Mouse (Mus musculus): Measurements from ENCODE around the gene Ubtf. TPM values are rescaled to one million over a fixed set of nuclear protein-coding genes. Genes with fewer than 3 reads are reported as not detected.
A peak's percentile ranks its signal among the peaks of the same experiment; 100 is the strongest.

Ubtf gene
- total RNA-seq, 2 experiments from 2014 or later, result 131 to 141 TPM

- H3K27ac ChIP-seq, result no peak within 1 kb of the TSS
- intact Hi-C loops (cut with DNase I), result loop anchor here (5.0 kb wide), 2 partner anchors 111 to 166 kb away; partner anchors contain the start of genes Ppy and Tmem101
- no peak within 1 kb of the TSS for H3K4me3 ChIP-seq
- no peak for DNase-seq (ENCODE audit: extremely low spot score in 1 of 2, low spot score in 2 of 2)
- no peak for TF ChIP-seq CTCF (IDR thresholded peaks at IDR 0.05)
These were observed 50.9 kb downstream of the Ubtf start, which contains the start of gene Asb16 for GRCm38 (mm10) chr11:102268520-102269244. Asb16 (plus strand) TSS chr11:102268743.

GRCm38 (mm10) chr11:102267480-102267879 is 52.1 kb downstream of the Ubtf start:
- intact Hi-C loops (cut with DNase I), result loop anchor here (5.0 kb wide), 2 partner anchors 110 to 165 kb away; partner anchors contain the start of genes Ppy and Tmem101
- TF ChIP-seq CTCF (IDR thresholded peaks at IDR 0.05), result peak; percentile 77
- no peak overlapping the region for H3K27ac ChIP-seq
- H3K4me3 ChIP-seq, result no peak overlapping the region
- DNase-seq (ENCODE audit: extremely low spot score in 1 of 2, low spot score in 2 of 2), result peak; percentile 70 to 72

- no peak for DNase-seq (ENCODE audit: extremely low spot score in 1 of 2, low spot score in 2 of 2)
- intact Hi-C loops (cut with DNase I), result loop anchor here (5.0 kb wide), 2 partner anchors 109 to 164 kb away; partner anchors contain the start of genes Ppy and Tmem101
- no peak for TF ChIP-seq CTCF (IDR thresholded peaks at IDR 0.05)
- no peak overlapping the region for H3K27ac ChIP-seq
- no peak overlapping the region for H3K4me3 ChIP-seq
These were observed 52.7 kb downstream of the Ubtf start for GRCm38 (mm10) chr11:102266631-102267355.

GRCm38 (mm10) chr11:102265816-102266215 is 53.7 kb downstream of the Ubtf start:
- no peak for TF ChIP-seq CTCF (IDR thresholded peaks at IDR 0.05)
- no peak for DNase-seq (ENCODE audit: extremely low spot score in 1 of 2, low spot score in 2 of 2)
- H3K4me3 ChIP-seq, result no peak overlapping the region
- H3K27ac ChIP-seq, result no peak overlapping the region
- intact Hi-C loops (cut with DNase I), result loop anchor here (5.0 kb wide), 2 partner anchors 109 to 164 kb away; partner anchors contain the start of genes Ppy and Tmem101

GRCm38 (mm10) chr11:102263211-102263610 is 56.3 kb downstream of the Ubtf start:
- no peak overlapping the region for H3K27ac ChIP-seq
- intact Hi-C loops (cut with DNase I), result no loop called here
- no peak for TF ChIP-seq CTCF (IDR thresholded peaks at IDR 0.05)
- no peak for DNase-seq (ENCODE audit: extremely low spot score in 1 of 2, low spot score in 2 of 2)
- H3K4me3 ChIP-seq, result no peak overlapping the region

- Histone ChIP-seq H3K4me3 (no peak overlapping the region), H3K27ac (no peak overlapping the region)
- peak; percentile 11; the same call in 1 of the 2 replicates for TF ChIP-seq CTCF (IDR thresholded peaks at IDR 0.05)
- intact Hi-C loops (cut with DNase I), result no loop called here
- no peak for DNase-seq (ENCODE audit: extremely low spot score in 1 of 2, low spot score in 2 of 2)
These were observed 61.0 kb downstream of the Ubtf start for GRCm38 (mm10) chr11:102258521-102258920.

- H3K4me3 ChIP-seq, result no peak overlapping the region
- H3K27ac ChIP-seq, result no peak overlapping the region
- TF ChIP-seq CTCF (IDR thresholded peaks at IDR 0.05), result no peak
These were observed 61.4 kb downstream of the Ubtf start for GRCm38 (mm10) chr11:102258095-102258494.

GRCm38 (mm10) chr11:102257514-102257913 is 62.0 kb downstream of the Ubtf start:
- peak in 1 of 2 experiments; percentile 20 for DNase-seq (ENCODE audit: extremely low spot score in 1 of 2, low spot score in 2 of 2)
- intact Hi-C loops (cut with DNase I), result no loop called here

More at GRCm38 (mm10) chr11:102258095-102258494, 61.4 kb downstream of the Ubtf start:
- intact Hi-C loops (cut with DNase I), result no loop called here
- no peak for DNase-seq (ENCODE audit: extremely low spot score in 1 of 2, low spot score in 2 of 2)

More at GRCm38 (mm10) chr11:102257514-102257913, 62.0 kb downstream of the Ubtf start:
- Histone ChIP-seq H3K27ac (no peak overlapping the region), H3K4me3 (no peak overlapping the region)
- peak; percentile 41 for TF ChIP-seq CTCF (IDR thresholded peaks at IDR 0.05)

Other genes with a start within 250 kb of the Ubtf start
- gene Mpp2, start 231.2 kb downstream of the Ubtf start, total RNA-seq (2021), result 100 to 1,000 TPM; 146 to 157 TPM
- not detected for gene Ppy, start 218.4 kb downstream of the Ubtf start, total RNA-seq (2021)
- not detected for gene Pyy, start 211.9 kb downstream of the Ubtf start, total RNA-seq (2021)
- gene Nags, start 174.2 kb downstream of the Ubtf start, total RNA-seq (2021), result under 1 TPM in 1 of 2 experiments, not detected in 1; 0.11 TPM
- gene Tmem101, start 163.3 kb downstream of the Ubtf start, total RNA-seq (2021), result 10 to 100 TPM; 20.8 to 23.0 TPM
- 10 to 100 TPM; 55.2 to 58.9 TPM for gene Lsm12, start 134.4 kb downstream of the Ubtf start, total RNA-seq (2021)
- gene G6pc3, start 130.1 kb downstream of the Ubtf start, total RNA-seq (2021), result 10 to 100 TPM; 62.9 to 69.8 TPM
- 100 to 1,000 TPM; 286 to 315 TPM for gene Hdac5, start 89.6 kb downstream of the Ubtf start, total RNA-seq (2021)
- 1 to 10 TPM; 1.0 to 2.0 TPM for gene BC030867, start 70.9 kb downstream of the Ubtf start, total RNA-seq (2021)
- 1 to 10 TPM; 1.2 to 1.4 TPM for gene Asb16, start 51.0 kb downstream of the Ubtf start, total RNA-seq (2021)
- gene Tmub2, start 34.8 kb downstream of the Ubtf start, total RNA-seq (2021), result 10 to 100 TPM; 66.6 to 74.4 TPM
- 100 to 1,000 TPM; 236 to 242 TPM for gene Atxn7l3, start 23.1 kb downstream of the Ubtf start, total RNA-seq (2021)
- gene Slc4a1, start 46.5 kb upstream of the Ubtf start, total RNA-seq (2021), result under 1 TPM; 0.16 to 0.43 TPM
- gene Rundc3a, start 73.7 kb upstream of the Ubtf start, total RNA-seq (2021), result 100 to 1,000 TPM; 505 to 522 TPM
- 10 to 100 TPM; 65.7 to 68.6 TPM for gene Slc25a39, start 88.2 kb upstream of the Ubtf start, total RNA-seq (2021)
- gene Grn, start 110.6 kb upstream of the Ubtf start, total RNA-seq (2021), result 10 to 100 TPM; 58.1 to 66.2 TPM
- 100 to 1,000 TPM; 117 to 123 TPM for gene Fam171a2, start 127.9 kb upstream of the Ubtf start, total RNA-seq (2021)
- 1 to 10 TPM; 2.5 to 4.1 TPM for gene Itga2b, start 150.4 kb upstream of the Ubtf start, total RNA-seq (2021)
- gene Gpatch8, start 236.7 kb upstream of the Ubtf start, total RNA-seq (2021), result 10 to 100 TPM; 57.1 to 60.5 TPM